Mouse (Mus musculus): ENCODE data around the gene Serpine2. TPM values are rescaled to one million over a fixed set of nuclear protein-coding genes. Genes with fewer than 3 reads are reported as not detected.

Gene Serpine2
- 7.9 TPM for polyA plus RNA-seq (2015; fragmentation: Illumina TruSeq; extraction: RNeasy Lipid Tissue Mini Kit (QIAGEN cat#74804); ENCODE audit: insufficient read depth, low replicate concordance)

GRCm38 (mm10) chr1:79861130-79861942, at the start of gene Serpine2:
Gene Serpine2 (minus strand): TSS chr1:79861180.

GRCm38 (mm10) chr1:79775927-79776458, 85.0 kb downstream of the Serpine2 start, which contains the start of the genes Mrpl44 and Wdfy1:
Gene Mrpl44 (plus strand): TSS chr1:79776018.
Gene Wdfy1 (minus strand): TSS chr1:79776143.

Other genes starting within 250 kb of the Serpine2 start
- 64.6 TPM for gene Ap1s3, start 189.2 kb downstream of the Serpine2 start, polyA plus RNA-seq (2015; fragmentation: Illumina TruSeq; extraction: RNeasy Lipid Tissue Mini Kit (QIAGEN cat#74804); ENCODE audit: insufficient read depth, low replicate concordance)
- gene Mrpl44, start 85.2 kb downstream of the Serpine2 start, polyA plus RNA-seq (2015; fragmentation: Illumina TruSeq; extraction: RNeasy Lipid Tissue Mini Kit (QIAGEN cat#74804); ENCODE audit: insufficient read depth, low replicate concordance): 19.5 TPM
- 24.0 TPM for gene Wdfy1, start 85.0 kb downstream of the Serpine2 start, polyA plus RNA-seq (2015; fragmentation: Illumina TruSeq; extraction: RNeasy Lipid Tissue Mini Kit (QIAGEN cat#74804); ENCODE audit: insufficient read depth, low replicate concordance)

Measured in spleen, adult 10 weeks (tissue).